Mouse (Mus musculus) C2C12 (cell line): Measurements from ENCODE around the gene Esrrb. TPM values are rescaled to one million over a fixed set of nuclear protein-coding genes. Genes with fewer than 3 reads are reported as not detected.

ENCODE experiments used
- H3K27me3 ChIP-seq: one replicate; pipeline ENCODE4 v1.6.1; 2011; ENCODE audit not compliant: control insufficient read depth, insufficient read depth, insufficient read length
- H3K36me3 ChIP-seq: one replicate; pipeline ENCODE4 v1.6.1; 2011; ENCODE audit not compliant: control insufficient read depth, insufficient read depth
- H3K4me3 ChIP-seq: one replicate; pipeline ENCODE4 v1.5.1; 2011; ENCODE audit warnings: mild to moderate bottlenecking, control low read depth; ENCODE audit not compliant: poor library complexity, insufficient read depth, severe bottlenecking
- H3K79me2 ChIP-seq: one replicate; pipeline ENCODE4 v1.6.1; 2011; ENCODE audit not compliant: control insufficient read depth, insufficient read depth
- H3K79me3 ChIP-seq: one replicate; pipeline ENCODE4 v1.6.1; 2011; ENCODE audit warnings: low read depth, control low read depth
- H3ac ChIP-seq: one replicate; pipeline ENCODE3; 2011; ENCODE audit warnings: low read depth; ENCODE audit not compliant: control insufficient read depth, insufficient read length
- CEBPB ChIP-seq: IDR thresholded peaks from one replicate; pipeline ENCODE4 v1.6.1; 2011; ENCODE audit warnings: low read depth, mild to moderate bottlenecking, control low read depth, moderate library complexity
- CTCF ChIP-seq: IDR thresholded peaks from one replicate; pipeline ENCODE4 v1.5.1; 2011; ENCODE audit not compliant: control insufficient read depth, insufficient read depth, insufficient read length
- FOSL1 ChIP-seq: IDR thresholded peaks from one replicate; pipeline ENCODE4 v1.8.0; 2011; ENCODE audit warnings: mild to moderate bottlenecking, low read length; ENCODE audit not compliant: poor library complexity, insufficient read depth, severe bottlenecking
- MAX ChIP-seq: IDR thresholded peaks from one replicate; pipeline ENCODE4 v1.6.1; 2011; ENCODE audit warnings: mild to moderate bottlenecking, control low read depth
- MYOD1 ChIP-seq: IDR thresholded peaks from one replicate; pipeline ENCODE4 v1.6.1; 2011; ENCODE audit warnings: low read depth; ENCODE audit not compliant: control insufficient read depth, insufficient read length
- MYOG ChIP-seq: IDR thresholded peaks from one replicate; pipeline ENCODE4 v1.6.1; 2011; ENCODE audit not compliant: control insufficient read depth, insufficient read length; ENCODE audit errors: extremely low read depth
- USF1 ChIP-seq: IDR thresholded peaks from one replicate; pipeline ENCODE4 v1.6.1; 2011; ENCODE audit warnings: low read depth, mild to moderate bottlenecking, control low read depth, moderate library complexity
- polyA plus RNA-seq: library from polyadenylated mRNA; unstranded; fragments of >200 nt; fragmentation: generic; extraction: Trizol; gene quantifications from one replicate; pipeline ENCODE4 v1.2.1, GENCODE M21; 2012; ENCODE audit warnings: missing spikeins

Gene Esrrb
- polyA plus RNA-seq, 1 experiment, result 0.80 TPM

GRCm38 (mm10) chr12:86462742-86463470 is 102.0 kb downstream of the Esrrb start:
- no peaks in the 10 kb centered on the region for H3K79me2 ChIP-seq
- no peaks in the 10 kb centered on the region for H3K36me3 ChIP-seq
- TF ChIP-seq MAX, result no peak
- H3K4me3 ChIP-seq, result no peak overlapping the region
- no peak overlapping the region for H3ac ChIP-seq
- no peaks in the 10 kb centered on the region for H3K79me3 ChIP-seq
- H3K27me3 ChIP-seq, result peaks cover 22% of the 10 kb centered on the region

GRCm38 (mm10) chr12:86464385-86464784 is 103.5 kb downstream of the Esrrb start:
- H3K27me3 ChIP-seq, result peaks cover 26% of the 10 kb centered on the region
- H3ac ChIP-seq, result no peak overlapping the region
- TF ChIP-seq USF1, result no peak
- TF ChIP-seq CEBPB, result no peak
- no peak for TF ChIP-seq CTCF
- TF ChIP-seq MYOG, result no peak
- TF ChIP-seq MAX, result no peak
- no peak overlapping the region for H3K4me3 ChIP-seq
- no peaks in the 10 kb centered on the region for H3K79me3 ChIP-seq
- H3K79me2 ChIP-seq, result no peaks in the 10 kb centered on the region
- no peaks in the 10 kb centered on the region for H3K36me3 ChIP-seq

GRCm38 (mm10) chr12:86466180-86466579 is 105.3 kb downstream of the Esrrb start:
- TF ChIP-seq MAX (no peak), CEBPB (no peak), FOSL1 (no peak), CTCF (no peak), MYOD1 (no peak), USF1 (no peak)
- H3K27me3 ChIP-seq, result peaks cover 21% of the 10 kb centered on the region
- H3K4me3 ChIP-seq, result no peak overlapping the region
- H3K79me2 ChIP-seq, result no peaks in the 10 kb centered on the region
- no peaks in the 10 kb centered on the region for H3K36me3 ChIP-seq
- no peak overlapping the region for H3ac ChIP-seq
- no peaks in the 10 kb centered on the region for H3K79me3 ChIP-seq

DNA sequence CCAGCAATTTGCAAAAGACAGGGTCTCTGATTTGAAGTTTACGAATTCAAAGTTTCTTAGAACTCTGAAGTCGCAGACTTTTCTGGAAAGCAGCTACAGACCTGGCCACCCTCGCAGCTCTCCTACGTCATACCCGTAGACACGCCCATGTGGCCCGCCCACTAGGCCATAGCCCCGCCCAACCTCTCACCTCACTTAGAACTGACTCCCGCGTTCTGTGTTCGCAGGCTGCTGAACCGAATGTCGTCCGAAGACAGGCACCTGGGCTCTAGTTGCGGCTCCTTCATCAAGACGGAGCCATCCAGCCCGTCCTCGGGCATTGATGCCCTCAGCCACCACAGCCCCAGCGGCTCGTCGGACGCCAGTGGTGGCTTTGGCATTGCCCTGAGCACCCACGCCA is 109.0 kb downstream of the Esrrb start:
- Histone ChIP-seq H3K4me3 (no peak overlapping the region), H3ac (no peak overlapping the region), H3K27me3 (peaks cover 37% of the 10 kb centered on the region), H3K79me3 (no peaks in the 10 kb centered on the region), H3K79me2 (no peaks in the 10 kb centered on the region), H3K36me3 (no peaks in the 10 kb centered on the region)
- TF ChIP-seq FOSL1, result no peak
- no peak for TF ChIP-seq CEBPB
- no peak for TF ChIP-seq CTCF
- no peak for TF ChIP-seq MYOG
- no peak for TF ChIP-seq USF1
- TF ChIP-seq MAX, result no peak
- TF ChIP-seq MYOD1, result no peak

GRCm38 (mm10) chr12:86470912-86471311 is 110.0 kb downstream of the Esrrb start:
- Histone ChIP-seq H3K79me3 (no peaks in the 10 kb centered on the region), H3ac (no peak overlapping the region), H3K36me3 (no peaks in the 10 kb centered on the region), H3K27me3 (peaks cover 38% of the 10 kb centered on the region), H3K79me2 (no peaks in the 10 kb centered on the region), H3K4me3 (no peak overlapping the region)
- TF ChIP-seq USF1 (no peak), CEBPB (no peak), CTCF (no peak), MYOD1 (no peak), FOSL1 (no peak), MAX (no peak), MYOG (no peak)

DNA sequence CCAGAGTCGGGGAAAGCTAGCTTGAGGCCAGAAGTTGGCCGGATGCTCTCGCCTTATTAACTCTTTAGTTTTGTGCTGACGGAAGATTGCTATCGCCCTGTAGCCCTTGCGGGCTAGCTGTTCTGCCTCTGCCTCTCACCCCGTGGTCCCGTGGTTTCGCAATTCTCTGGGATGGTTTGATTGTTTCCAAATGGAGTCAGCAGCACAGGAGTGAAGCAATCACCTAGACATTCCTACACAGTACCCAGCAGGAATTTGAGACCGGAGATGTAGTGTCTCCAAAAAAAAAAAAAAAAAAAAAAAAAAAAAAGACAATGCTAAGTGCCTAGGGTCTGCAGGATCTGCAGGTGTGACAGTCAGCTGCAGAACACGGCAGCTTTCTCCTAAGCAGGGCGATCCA is 112.7 kb downstream of the Esrrb start:
- H3K36me3 ChIP-seq, result no peaks in the 10 kb centered on the region
- TF ChIP-seq CEBPB, result peak; percentile 71
- no peak for TF ChIP-seq FOSL1
- no peak overlapping the region for H3K4me3 ChIP-seq
- peaks cover 40% of the 10 kb centered on the region for H3K27me3 ChIP-seq
- H3K79me3 ChIP-seq, result no peaks in the 10 kb centered on the region
- no peak overlapping the region for H3ac ChIP-seq
- no peaks in the 10 kb centered on the region for H3K79me2 ChIP-seq
